Mouse (Mus musculus): ENCODE measurements around the gene Olfr97.

Gene Olfr97

DNA sequence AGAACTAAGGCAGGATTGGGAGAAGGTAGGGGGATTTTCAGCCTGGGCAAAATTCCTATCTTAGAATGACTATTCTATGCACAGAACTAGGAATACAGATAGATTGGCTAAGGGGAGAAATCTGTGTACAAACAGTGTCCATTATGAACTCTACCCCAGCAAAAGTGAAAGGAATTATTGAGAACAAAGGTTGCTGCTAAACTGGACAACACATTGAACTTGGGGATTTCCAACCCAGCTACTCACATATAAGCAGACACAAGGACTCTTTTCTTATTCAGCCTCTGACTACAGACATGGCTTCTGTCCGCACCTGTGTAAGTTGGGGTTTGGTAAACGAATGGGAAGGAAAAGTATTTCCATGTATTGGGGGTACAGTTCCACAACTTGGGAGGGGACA is 43.5 kb downstream of the Olfr97 start, which contains the start of gene Ubd:
Gene Ubd (plus strand): TSS at position 237 of the 400 bp plus-strand sequence.
- no peak for DNase-seq

DNA sequence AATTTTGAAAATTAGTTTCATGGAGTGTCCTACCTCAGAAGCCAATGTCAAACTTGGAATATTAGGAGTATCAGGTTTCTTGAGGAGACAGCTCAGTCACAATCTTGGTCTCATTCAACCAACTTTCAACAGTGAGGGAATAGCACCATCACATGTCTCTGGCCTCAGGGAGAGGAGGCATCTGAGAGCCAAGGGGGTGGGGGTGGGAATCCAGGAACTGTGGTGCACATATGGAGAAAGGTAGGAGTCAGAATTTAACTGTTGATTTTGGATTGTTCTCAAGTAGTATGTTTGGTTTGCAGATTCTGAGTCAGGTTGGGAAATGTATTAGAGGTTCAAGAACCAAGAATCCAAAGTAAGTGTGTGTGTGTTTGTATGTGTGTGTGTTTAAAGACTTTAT is 44.1 kb downstream of the Olfr97 start:
- DNase-seq, result no peak

DNA sequence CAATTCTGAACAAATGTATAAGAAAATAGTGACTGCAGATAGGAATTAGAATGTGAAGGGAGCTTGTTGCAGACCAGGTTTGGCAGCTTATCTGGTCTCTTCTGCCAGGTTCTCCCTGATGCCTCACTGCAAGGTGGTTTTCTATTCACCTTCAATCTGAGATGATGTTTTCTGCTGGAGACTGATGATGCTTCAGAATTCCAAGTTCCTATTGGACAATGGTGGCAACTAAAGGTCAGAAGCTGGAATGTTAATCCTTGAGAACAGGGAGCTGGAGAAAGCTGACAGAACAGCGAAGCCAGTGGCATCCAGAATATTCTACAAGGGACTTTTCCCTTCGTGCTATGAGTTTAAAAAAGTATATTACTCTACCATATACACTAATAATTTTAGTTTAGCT is 46.4 kb downstream of the Olfr97 start:
- DNase-seq, result peak; percentile 77

DNA sequence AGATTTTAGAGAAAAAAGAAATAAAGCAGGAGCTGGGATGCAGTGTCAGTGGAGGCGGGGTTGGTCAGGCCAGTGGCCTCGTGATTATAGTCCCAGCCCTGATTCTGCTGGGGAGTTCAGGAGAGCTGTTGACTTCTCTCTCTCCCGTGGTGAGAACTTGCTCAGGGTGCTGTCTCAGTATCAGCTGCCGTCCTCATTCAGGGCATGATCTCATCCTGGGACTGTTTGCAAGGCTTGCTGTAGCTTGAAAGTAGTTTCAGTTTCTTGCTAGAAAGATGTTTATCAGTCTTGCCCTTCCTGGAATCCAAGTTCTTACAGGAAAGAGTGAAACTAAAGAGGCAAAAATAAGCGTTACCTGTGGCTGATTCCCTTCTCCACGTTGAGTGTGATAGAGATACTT is 51.7 kb downstream of the Olfr97 start:
- no peak for DNase-seq

Data from kidney, postnatal 14 days (tissue).